Mouse (Mus musculus): Measurements from ENCODE around the gene Gfer. TPM values are rescaled to one million over a fixed set of nuclear protein-coding genes. Genes with fewer than 3 reads are reported as not detected.
"Not testable (repeated sequence)": the region's sequence is repeated elsewhere in the genome, so short reads cannot be mapped to it uniquely, and the experiment has no call there.

Gene Gfer
- polyA plus RNA-seq, 1 experiment from 2014 or later: 23.9 TPM

DNA sequence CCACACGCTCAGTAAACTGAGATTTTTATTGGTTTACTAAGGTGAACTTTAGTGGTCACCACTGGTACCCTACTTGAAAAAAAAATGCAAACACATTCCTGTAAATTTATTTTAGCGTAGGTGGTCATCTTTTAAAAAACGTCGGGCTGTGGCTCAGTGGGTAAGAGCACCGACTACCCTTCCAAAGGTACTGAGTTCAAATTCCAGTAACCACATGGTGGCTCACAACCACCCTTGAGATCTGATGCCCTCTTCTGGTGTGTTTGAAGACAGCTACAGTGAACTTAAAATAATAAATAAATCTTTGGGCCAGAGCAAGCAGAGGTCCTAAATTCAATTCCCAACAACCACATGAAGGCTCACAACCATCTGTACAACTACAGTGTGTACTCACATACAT, 23.0 kb upstream of the Gfer start:
- H3K9me3 ChIP-seq (replicated peaks; ENCODE audit: control insufficient read depth, low read length); ATAC-seq (ENCODE audit: low read depth): not testable (repeated sequence)
- 34% methylated on average over 5 of the region's 5 CpGs for WGBS (ENCODE audit: insufficient replicate concordance)

DNA sequence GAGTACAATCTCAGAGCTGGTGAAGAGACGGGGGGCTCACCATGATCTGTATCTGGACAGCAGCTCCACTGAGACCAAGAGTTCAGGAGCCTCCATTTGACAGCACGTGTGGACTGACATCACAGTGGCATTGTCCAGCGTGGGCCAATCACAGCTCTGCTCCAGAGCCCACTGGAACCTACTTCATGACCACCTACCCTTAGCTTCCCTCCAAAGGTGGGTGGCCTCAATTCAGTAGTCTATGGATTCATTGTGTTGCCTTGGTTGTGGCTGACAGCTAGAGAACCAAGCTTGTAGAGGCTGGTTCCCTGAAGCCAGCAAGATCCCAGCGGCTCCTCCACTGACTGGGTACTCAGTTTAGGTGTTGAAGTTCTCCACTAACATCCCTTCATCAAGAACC, 22.0 kb upstream of the Gfer start, which contains the start of the genes Rnf151 and Rps2:
Gene Rnf151 (minus strand): TSS at position 121 of the 400 bp plus-strand sequence.
Gene Rps2 (plus strand): TSS at position 174 of the 400 bp plus-strand sequence.
- Histone ChIP-seq H3K4me1 (ENCODE audit: control insufficient read depth, low read depth, low read length) (peaks cover 27% of the 10 kb centered on the region), H3K9me3 (replicated peaks; ENCODE audit: control insufficient read depth, low read length) (no peaks in the 10 kb centered on the region), H3K9ac (ENCODE audit: low read depth, low read length) (no peak within 1 kb of the TSS; the same call in 1 of the 2 replicates), H3K27ac (ENCODE audit: low read length) (no peak within 1 kb of the TSS), H3K36me3 (ENCODE audit: control insufficient read depth, insufficient read depth) (peaks cover 9% of the 10 kb centered on the region), H3K27me3 (ENCODE audit: control insufficient read depth, insufficient read depth, low read depth, low read length) (no peaks in the 10 kb centered on the region), H3K4me2 (ENCODE audit: low read depth, low read length) (peak within 1 kb of the TSS; percentile 74), H3K4me3 (ENCODE audit: low read depth, low read length) (peak within 1 kb of the TSS; percentile 93)
- no peak for ATAC-seq (ENCODE audit: low read depth)
- 63% methylated on average over 4 of the region's 4 CpGs for WGBS (ENCODE audit: insufficient replicate concordance)

More for the DNA sequence above, 23.0 kb upstream of the Gfer start:
- H3K36me3 ChIP-seq (ENCODE audit: control insufficient read depth, insufficient read depth); H3K27me3 ChIP-seq (ENCODE audit: control insufficient read depth, insufficient read depth, low read depth, low read length); H3K27ac ChIP-seq (ENCODE audit: low read length): not testable (repeated sequence)
- peak overlapping the region; percentile 74 for H3K4me2 ChIP-seq (ENCODE audit: low read depth, low read length)
- peak overlapping the region; percentile 93 for H3K4me3 ChIP-seq (ENCODE audit: low read depth, low read length)
- peak overlapping the region; percentile 79 for H3K9ac ChIP-seq (ENCODE audit: low read depth, low read length)
- H3K4me1 ChIP-seq (ENCODE audit: control insufficient read depth, low read depth, low read length): peaks cover 34% of the 10 kb centered on the region

DNA sequence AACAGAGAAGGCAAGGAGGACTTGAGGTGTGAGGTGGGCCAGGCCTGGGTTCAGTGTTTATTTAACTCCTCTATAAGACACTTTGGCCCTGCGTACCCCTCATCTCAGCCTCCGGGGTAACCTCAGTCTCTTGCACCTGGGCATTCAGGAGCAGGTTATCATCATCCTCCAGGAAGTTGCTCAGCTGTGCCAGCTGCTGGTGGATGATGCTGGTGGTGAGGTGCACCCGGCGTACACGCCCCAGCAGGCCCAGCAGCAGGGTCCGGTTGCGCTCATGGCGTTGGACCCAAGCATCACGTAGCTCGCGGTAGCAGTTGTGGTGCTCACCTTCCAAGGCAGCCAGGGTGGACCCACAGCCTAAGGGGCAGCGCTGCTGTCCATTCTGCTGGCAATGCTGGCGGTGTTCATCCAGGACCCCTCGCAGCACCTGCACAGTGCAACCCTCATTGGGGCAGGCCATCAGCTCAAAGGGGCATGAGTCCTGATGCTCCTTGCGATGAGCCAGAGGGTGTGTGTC, 20.3 kb upstream of the Gfer start:
- no peaks in the 10 kb centered on the region for H3K27me3 ChIP-seq (ENCODE audit: control insufficient read depth, insufficient read depth, low read depth, low read length)
- H3K4me3 ChIP-seq (ENCODE audit: low read depth, low read length): no peak overlapping the region
- ATAC-seq (ENCODE audit: low read depth): no peak
- H3K4me2 ChIP-seq (ENCODE audit: low read depth, low read length): no peak overlapping the region
- H3K9ac ChIP-seq (ENCODE audit: low read depth, low read length): no peak overlapping the region
- H3K36me3 ChIP-seq (ENCODE audit: control insufficient read depth, insufficient read depth): peaks cover under 1% of the 10 kb centered on the region
- WGBS (ENCODE audit: insufficient replicate concordance): 87% methylated on average over 15 of the region's 15 CpGs
- no peaks in the 10 kb centered on the region for H3K9me3 ChIP-seq (replicated peaks; ENCODE audit: control insufficient read depth, low read length)
- H3K4me1 ChIP-seq (ENCODE audit: control insufficient read depth, low read depth, low read length): peaks cover 9% of the 10 kb centered on the region
- H3K27ac ChIP-seq (ENCODE audit: low read length): no peak overlapping the region

DNA sequence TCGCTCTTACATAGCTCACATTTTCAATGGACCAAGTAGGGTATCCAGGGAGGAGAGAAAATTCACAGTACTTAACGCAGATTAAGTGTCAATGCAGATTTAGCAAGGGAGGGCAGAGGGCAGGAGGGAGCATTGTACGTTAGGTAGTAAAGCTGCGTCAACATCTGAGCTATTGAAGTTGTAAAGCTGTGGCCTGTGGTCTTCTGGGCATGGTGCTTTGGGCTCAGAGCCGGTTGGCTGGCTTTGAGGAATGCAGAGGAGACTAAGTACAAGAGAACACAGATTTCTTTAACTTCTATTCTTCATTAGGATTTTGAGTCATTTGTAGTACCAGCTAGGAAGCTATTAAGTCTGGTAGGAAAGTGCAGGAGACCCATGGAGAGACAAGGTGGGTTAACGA, 19.6 kb upstream of the Gfer start:
- no peak for ATAC-seq (ENCODE audit: low read depth)
- H3K4me2 ChIP-seq (ENCODE audit: low read depth, low read length): no peak overlapping the region
- H3K9me3 ChIP-seq (replicated peaks; ENCODE audit: control insufficient read depth, low read length): no peaks in the 10 kb centered on the region
- H3K27me3 ChIP-seq (ENCODE audit: control insufficient read depth, insufficient read depth, low read depth, low read length): no peaks in the 10 kb centered on the region
- peaks cover 9% of the 10 kb centered on the region for H3K4me1 ChIP-seq (ENCODE audit: control insufficient read depth, low read depth, low read length)
- no peak overlapping the region for H3K27ac ChIP-seq (ENCODE audit: low read length)
- WGBS (ENCODE audit: insufficient replicate concordance): 70% methylated on average over 6 of the region's 6 CpGs
- no peaks in the 10 kb centered on the region; the same call in 1 of the 2 replicates for H3K36me3 ChIP-seq (ENCODE audit: control insufficient read depth, insufficient read depth)
- H3K4me3 ChIP-seq (ENCODE audit: low read depth, low read length): no peak overlapping the region
- H3K9ac ChIP-seq (ENCODE audit: low read depth, low read length): no peak overlapping the region

DNA sequence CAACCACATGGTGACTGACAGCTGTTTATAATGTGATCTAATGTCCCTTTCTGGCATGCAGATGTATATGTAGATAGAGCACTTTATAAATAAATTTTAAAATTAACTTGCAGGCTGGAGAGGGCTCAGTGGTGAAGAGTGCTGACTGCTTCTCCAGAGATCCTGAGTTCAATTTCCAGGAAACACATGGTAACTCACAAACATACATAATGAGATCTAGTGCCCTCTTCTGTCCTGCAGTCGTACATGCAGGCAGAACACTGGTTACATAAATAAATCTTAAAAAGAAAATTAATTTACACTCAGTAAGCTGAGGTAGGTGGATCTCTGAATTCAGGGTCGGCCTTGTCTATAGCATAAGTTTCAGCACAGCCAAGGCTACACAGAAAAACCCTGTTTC, 12.7 kb upstream of the Gfer start:
- Histone ChIP-seq H3K27ac (ENCODE audit: low read length) (no peak overlapping the region), H3K27me3 (ENCODE audit: control insufficient read depth, insufficient read depth, low read depth, low read length) (no peaks in the 10 kb centered on the region), H3K4me1 (ENCODE audit: control insufficient read depth, low read depth, low read length) (peaks cover 20% of the 10 kb centered on the region), H3K4me3 (ENCODE audit: low read depth, low read length) (peak overlapping the region; percentile 73), H3K36me3 (ENCODE audit: control insufficient read depth, insufficient read depth) (peaks cover 8% of the 10 kb centered on the region), H3K9me3 (replicated peaks; ENCODE audit: control insufficient read depth, low read length) (no peaks in the 10 kb centered on the region), H3K9ac (ENCODE audit: low read depth, low read length) (no peak overlapping the region), H3K4me2 (ENCODE audit: low read depth, low read length) (peak overlapping the region; percentile 82)
- no peak for ATAC-seq (ENCODE audit: low read depth)
- WGBS (ENCODE audit: insufficient replicate concordance): 18% methylated on average over 2 of the region's 2 CpGs

DNA sequence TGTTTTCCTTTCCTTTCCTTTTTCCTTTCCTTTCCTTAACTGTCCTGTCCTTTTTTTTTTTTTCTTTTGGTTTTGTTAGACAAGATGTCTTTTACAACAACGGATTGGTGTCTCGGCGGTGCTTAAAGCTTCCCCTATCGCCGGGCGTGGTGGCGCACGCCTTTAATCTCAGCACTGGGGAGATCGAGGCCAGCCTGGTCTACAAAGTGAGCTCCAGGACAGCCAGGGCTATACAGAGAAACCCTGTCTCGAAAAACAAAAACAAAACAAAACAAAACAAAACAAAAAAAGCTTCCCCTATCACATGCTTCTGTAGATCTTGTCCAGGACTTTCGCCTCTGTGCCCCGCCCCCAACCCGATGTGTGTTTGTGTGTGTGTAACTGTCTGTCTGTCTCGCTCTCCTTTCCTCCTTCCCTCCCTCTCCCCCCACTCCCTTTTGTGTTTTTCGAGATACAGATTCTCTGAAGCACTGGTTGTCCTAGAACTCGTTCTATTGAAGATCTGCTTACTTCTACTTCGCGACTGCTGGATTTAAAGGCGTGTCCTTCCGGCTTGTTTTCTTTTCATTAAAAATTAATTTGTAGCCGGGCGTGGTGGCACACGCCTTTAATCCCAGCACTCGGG, 12.0 kb upstream of the Gfer start:
- peak; percentile 45 for ATAC-seq (ENCODE audit: low read depth)
- 2% methylated on average over 24 of the region's 24 CpGs for WGBS (ENCODE audit: insufficient replicate concordance)
- H3K27me3 ChIP-seq (ENCODE audit: control insufficient read depth, insufficient read depth, low read depth, low read length): no peaks in the 10 kb centered on the region

DNA sequence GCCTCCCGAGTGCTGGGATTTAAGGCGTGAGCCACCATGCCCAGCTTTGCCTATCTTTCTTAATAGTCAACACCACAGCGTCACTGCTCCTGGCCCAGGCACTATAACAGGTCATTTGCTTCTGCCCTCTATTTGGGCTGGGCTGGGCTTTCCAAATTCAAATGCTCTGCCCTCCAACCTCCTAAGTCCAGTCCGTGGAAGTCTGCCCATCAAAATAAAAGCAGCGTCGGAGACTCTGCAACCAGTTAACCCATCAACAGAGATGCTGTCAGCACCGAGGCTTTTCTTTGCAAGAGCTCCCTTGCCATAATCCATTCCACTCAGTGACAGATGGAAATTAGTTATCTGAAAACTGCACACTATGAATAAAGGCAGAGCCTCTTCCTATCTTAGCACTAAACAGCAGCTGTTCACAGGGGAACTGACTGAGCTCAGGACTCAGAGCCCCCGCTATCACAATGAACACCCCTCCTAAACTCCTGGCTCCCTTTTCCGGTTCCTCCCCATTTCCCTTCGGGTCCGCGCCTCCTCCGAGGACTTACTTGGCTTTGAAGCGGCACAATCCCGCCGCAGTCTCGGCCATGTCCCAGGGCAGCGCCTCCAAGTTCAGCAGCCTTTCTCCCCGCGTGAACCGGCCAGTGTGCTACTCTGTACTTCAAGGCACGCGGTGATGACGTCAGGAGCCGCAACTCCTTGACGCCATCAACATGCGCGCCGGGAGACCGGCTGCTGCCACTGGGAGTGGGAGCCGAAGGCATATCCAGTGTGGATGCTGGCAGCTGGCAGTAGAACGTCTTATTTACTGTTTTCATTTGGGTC, 11.2 kb upstream of the Gfer start, which contains the start of gene Tbl3:
Gene Tbl3 (minus strand): TSS at position 679 of the 819 bp plus-strand sequence.
- H3K27me3 ChIP-seq (ENCODE audit: control insufficient read depth, insufficient read depth, low read depth, low read length): no peaks in the 10 kb centered on the region
- peak within 1 kb of the TSS; percentile 82 for H3K4me2 ChIP-seq (ENCODE audit: low read depth, low read length)
- H3K9me3 ChIP-seq (replicated peaks; ENCODE audit: control insufficient read depth, low read length): no peaks in the 10 kb centered on the region
- H3K36me3 ChIP-seq (ENCODE audit: control insufficient read depth, insufficient read depth): peaks cover 9% of the 10 kb centered on the region
- peaks cover 20% of the 10 kb centered on the region for H3K4me1 ChIP-seq (ENCODE audit: control insufficient read depth, low read depth, low read length)
- peak within 1 kb of the TSS; percentile 83 for H3K27ac ChIP-seq (ENCODE audit: low read length)
- WGBS (ENCODE audit: insufficient replicate concordance): 1% methylated on average over 32 of the region's 32 CpGs
- H3K9ac ChIP-seq (ENCODE audit: low read depth, low read length): peak within 1 kb of the TSS; percentile 66
- peak; percentile 86 for ATAC-seq (ENCODE audit: low read depth)
- peak within 1 kb of the TSS; percentile 73 for H3K4me3 ChIP-seq (ENCODE audit: low read depth, low read length)

More for the DNA sequence above, 12.0 kb upstream of the Gfer start:
- Histone ChIP-seq H3K4me2 (ENCODE audit: low read depth, low read length) (peak overlapping the region; percentile 82), H3K9ac (ENCODE audit: low read depth, low read length) (peak overlapping the region; percentile 66), H3K36me3 (ENCODE audit: control insufficient read depth, insufficient read depth) (peaks cover 9% of the 10 kb centered on the region), H3K27ac (ENCODE audit: low read length) (peak overlapping the region; percentile 83), H3K4me1 (ENCODE audit: control insufficient read depth, low read depth, low read length) (peaks cover 20% of the 10 kb centered on the region), H3K4me3 (ENCODE audit: low read depth, low read length) (peak overlapping the region; percentile 73), H3K9me3 (replicated peaks; ENCODE audit: control insufficient read depth, low read length) (no peaks in the 10 kb centered on the region)

DNA sequence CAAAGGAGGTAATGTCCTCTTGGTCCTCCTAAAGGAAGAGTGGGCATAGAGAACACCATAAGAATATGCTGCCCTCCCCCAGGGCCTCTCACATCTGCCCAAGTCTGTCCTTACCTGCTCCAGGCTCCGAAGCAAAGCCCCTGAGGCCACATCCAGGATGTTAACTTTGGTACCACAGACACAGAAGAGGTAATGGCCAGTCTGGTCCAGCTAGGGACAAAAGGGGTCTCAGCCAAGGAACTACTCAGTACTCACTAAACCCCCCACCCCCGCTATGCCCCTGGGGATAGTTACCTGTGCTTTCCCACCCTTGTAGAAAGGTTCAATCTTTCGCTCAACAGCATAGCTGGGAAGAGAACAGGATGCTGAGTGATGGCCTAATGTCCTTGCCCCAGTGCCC, 9.9 kb upstream of the Gfer start:
- Histone ChIP-seq H3K27me3 (ENCODE audit: control insufficient read depth, insufficient read depth, low read depth, low read length) (no peaks in the 10 kb centered on the region), H3K36me3 (ENCODE audit: control insufficient read depth, insufficient read depth) (peaks cover 21% of the 10 kb centered on the region), H3K9me3 (replicated peaks; ENCODE audit: control insufficient read depth, low read length) (no peaks in the 10 kb centered on the region), H3K4me2 (ENCODE audit: low read depth, low read length) (no peak overlapping the region), H3K27ac (ENCODE audit: low read length) (no peak overlapping the region), H3K4me3 (ENCODE audit: low read depth, low read length) (no peak overlapping the region), H3K9ac (ENCODE audit: low read depth, low read length) (no peak overlapping the region), H3K4me1 (ENCODE audit: control insufficient read depth, low read depth, low read length) (peaks cover 20% of the 10 kb centered on the region)
- WGBS (ENCODE audit: insufficient replicate concordance): 80% methylated on average over 3 of the region's 3 CpGs
- no peak for ATAC-seq (ENCODE audit: low read depth)

All from liver, embryonic 16.5 days (tissue).